Comparison of ENCODE assay signal across 8 mouse cellular contexts in genomic region chr12:80168178-80168686, GRCm38 (mm10). TPM values are rescaled to one million over a fixed set of nuclear protein-coding genes. Genes with fewer than 3 reads are reported as not detected.
DNase-seq lines count a peak whose midpoint lies in the region; ATAC-seq lines count a peak whose summit lies in the region.

No protein-coding gene starts in this region.

- peak overlapping the region; percentile 70 for H3K9ac ChIP-seq in forebrain, embryonic 11.5 days (ENCODE audit: low read length)
- peak overlapping the region; percentile 74 for H3K9ac ChIP-seq in heart, embryonic 16.5 days (ENCODE audit: low read length)
- peak overlapping the region; percentile 60 for H3K9ac ChIP-seq in liver, embryonic 13.5 days
- no peak overlapping the region for H3K9ac ChIP-seq in stomach, embryonic 15.5 days

- peak; percentile 88 for ATAC-seq in forebrain, embryonic 11.5 days (replicated peaks; ENCODE audit: low FRiP score)
- ATAC-seq in heart, embryonic 16.5 days (replicated peaks; ENCODE audit: extremely low read depth, insufficient read depth, low FRiP score), result peak; percentile 81
- ATAC-seq in liver, embryonic 13.5 days (ENCODE audit: low read depth), result peak; percentile 77
- ATAC-seq in stomach, embryonic 15.5 days (ENCODE audit: insufficient read depth, low FRiP score, low read depth), result peak; percentile 58; the same call in 1 of the 2 replicates

- no peaks in the 10 kb centered on the region for H3K36me3 ChIP-seq in forebrain, embryonic 11.5 days (ENCODE audit: control insufficient read depth, insufficient read depth, low read length)
- H3K36me3 ChIP-seq in heart, embryonic 16.5 days (ENCODE audit: control insufficient read depth, insufficient read depth), result peaks cover 37% of the 10 kb centered on the region
- peaks cover 19% of the 10 kb centered on the region; the same call in 1 of the 2 replicates for H3K36me3 ChIP-seq in liver, embryonic 13.5 days
- peaks cover 46% of the 10 kb centered on the region for H3K36me3 ChIP-seq in stomach, embryonic 15.5 days

- peak overlapping the region; percentile 86; the same call in 1 of the 2 replicates for H3K27ac ChIP-seq in forebrain, embryonic 11.5 days (ENCODE audit: low read depth, low read length)
- peak overlapping the region; percentile 91 for H3K27ac ChIP-seq in heart, embryonic 16.5 days (ENCODE audit: low read length)
- H3K27ac ChIP-seq in liver, embryonic 13.5 days, result 0 out of 2 replicates have a peak overlapping the region, but pooled peaks have one; percentile 47
- H3K27ac ChIP-seq in stomach, embryonic 15.5 days, result peak overlapping the region; percentile 59; the same call in 1 of the 2 replicates

- H3K27me3 ChIP-seq in forebrain, embryonic 11.5 days (ENCODE audit: control insufficient read depth, insufficient read depth, low read length), result no peaks in the 10 kb centered on the region
- no peaks in the 10 kb centered on the region for H3K27me3 ChIP-seq in heart, embryonic 16.5 days (ENCODE audit: control insufficient read depth, insufficient read depth, low read length)
- no peaks in the 10 kb centered on the region for H3K27me3 ChIP-seq in liver, embryonic 13.5 days
- H3K27me3 ChIP-seq in stomach, embryonic 15.5 days (replicated peaks), result no peaks in the 10 kb centered on the region

- H3K4me1 ChIP-seq in forebrain, embryonic 11.5 days (replicated peaks; ENCODE audit: control insufficient read depth, insufficient read depth, low read length), result no peaks in the 10 kb centered on the region
- H3K4me1 ChIP-seq in heart, embryonic 16.5 days (ENCODE audit: control insufficient read depth, insufficient read depth, low read length), result peaks cover 11% of the 10 kb centered on the region
- 0 out of 2 replicates have a peak, but pooled peaks cover 3% of the 10 kb centered on the region for H3K4me1 ChIP-seq in liver, embryonic 13.5 days (replicated peaks)
- H3K4me1 ChIP-seq in stomach, embryonic 15.5 days, result no peaks in the 10 kb centered on the region

- no peaks in the 10 kb centered on the region for H3K9me3 ChIP-seq in forebrain, embryonic 11.5 days (ENCODE audit: control insufficient read depth, low read length)
- H3K9me3 ChIP-seq in heart, embryonic 16.5 days (replicated peaks; ENCODE audit: control insufficient read depth, low read length), result no peaks in the 10 kb centered on the region
- no peaks in the 10 kb centered on the region for H3K9me3 ChIP-seq in liver, embryonic 13.5 days (replicated peaks)
- H3K9me3 ChIP-seq in stomach, embryonic 15.5 days, result no peaks in the 10 kb centered on the region

- peak overlapping the region; percentile 39; the same call in 1 of the 2 replicates for H3K4me2 ChIP-seq in forebrain, embryonic 11.5 days (ENCODE audit: low read depth, low read length, severe bottlenecking)
- H3K4me2 ChIP-seq in heart, embryonic 16.5 days (ENCODE audit: low read depth, low read length), result peak overlapping the region; percentile 45
- peak overlapping the region; percentile 58 for H3K4me2 ChIP-seq in liver, embryonic 13.5 days
- H3K4me2 ChIP-seq in stomach, embryonic 15.5 days, result peak overlapping the region; percentile 42

- 21% methylated on average over 35 of the region's 35 CpGs for WGBS in forebrain, embryonic 11.5 days
- 21% methylated on average over 35 of the region's 35 CpGs for WGBS in heart, embryonic 16.5 days
- WGBS in liver, embryonic 13.5 days (ENCODE audit: insufficient replicate concordance), result 30% methylated on average over 35 of the region's 35 CpGs
- 22% methylated on average over 35 of the region's 35 CpGs for WGBS in stomach, embryonic 15.5 days

- DNase-seq in A20 (ENCODE audit: low read depth, low spot score), result peak; percentile 85
- peak; percentile 69 for DNase-seq in brain, embryonic 18.5 days (ENCODE audit: low read depth, low spot score)
- peak; percentile 87 for DNase-seq in forebrain, embryonic 11.5 days (ENCODE audit: low spot score)
- peak; percentile 84 to 93 for DNase-seq in kidney, postnatal 25 days
- peak; percentile 69 for DNase-seq in liver, embryonic 13.5 days
- peak; percentile 88 for DNase-seq in neural tube, embryonic 10.5 days (ENCODE audit: extremely low spot score, low spot score)

- H3K4me3 ChIP-seq in forebrain, embryonic 11.5 days (ENCODE audit: low read depth, low read length), result peak overlapping the region; percentile 58
- peak overlapping the region; percentile 70 for H3K4me3 ChIP-seq in heart, embryonic 16.5 days (ENCODE audit: low read length)
- peak overlapping the region; percentile 66 for H3K4me3 ChIP-seq in liver, embryonic 13.5 days (replicated peaks)
- H3K4me3 ChIP-seq in stomach, embryonic 15.5 days (replicated peaks), result peak overlapping the region; percentile 58

RNA-seq across cellular contexts. Expression of gene Zfp36l1, which starts 55.4 kb away (rescaled TPM):
- 164 and 173 TPM in 2 replicates for polyA plus RNA-seq in forebrain, embryonic 11.5 days (2014; fragmentation: Nextera tagmentation; extraction: Ambion mirVana)
- 85.5 and 90.1 TPM in 2 replicates for polyA plus RNA-seq in heart, embryonic 16.5 days (2015; fragmentation: Nextera tagmentation; extraction: Ambion mirVana)
- 18.3 and 20.7 TPM in 2 replicates for polyA plus RNA-seq in liver, embryonic 13.5 days (2015; fragmentation: Nextera tagmentation; extraction: Ambion mirVana)
- polyA plus RNA-seq in stomach, embryonic 15.5 days (2015; fragmentation: Nextera tagmentation; extraction: Ambion mirVana), result 142 and 146 TPM in 2 replicates

Comparison
In these comparisons a context has a peak if more than half of its experiments do, and no peak if none do; other contexts are left out.
1. Peak in every context shown above with its lines: DNase-seq, ATAC-seq, H3K4me3 ChIP-seq and H3K27ac ChIP-seq.